Mouse (Mus musculus): ENCODE measurements around the gene Lbx2. TPM values are rescaled to one million over a fixed set of nuclear protein-coding genes. Genes with fewer than 3 reads are reported as not detected.

The Lbx2 gene
- polyA plus RNA-seq, 1 experiment from 2014 or later = 8.3 TPM

DNA sequence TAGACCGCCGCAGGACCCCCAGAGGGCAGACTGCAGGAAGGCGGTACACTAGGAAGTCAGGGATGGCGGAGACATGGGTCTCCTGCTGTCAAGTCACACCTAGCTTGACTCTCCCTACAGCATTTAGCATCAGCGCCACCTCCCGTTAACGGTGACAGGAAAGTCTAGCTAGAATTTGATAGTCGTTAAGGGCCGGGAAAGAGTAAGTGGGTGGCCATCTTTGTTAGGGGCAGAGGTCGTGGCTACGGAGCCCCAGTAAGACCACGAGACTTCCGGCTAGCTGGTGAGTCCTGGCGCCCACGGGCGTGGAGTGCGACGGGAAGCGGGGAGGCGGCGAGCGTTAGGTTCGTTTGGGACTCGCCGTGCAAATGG lies 15.1 kb downstream of the Lbx2 start, which contains the start of the genes Ccdc142 and Gm42688:
Gene Ccdc142, plus strand, starts transcription at position 286 of the 372 bp plus-strand sequence.
Gene Gm42688, plus strand, starts transcription at position 302 of the 372 bp plus-strand sequence.
- H3K27ac ChIP-seq (ENCODE audit: low read depth, low read length) = peak within 1 kb of the TSS; percentile 12; the same call in 1 of the 2 replicates
- peak within 1 kb of the TSS; percentile 99 for H3K4me2 ChIP-seq (replicated peaks; ENCODE audit: low read depth, low read length)
- peak within 1 kb of the TSS; percentile 49 for H3K4me3 ChIP-seq (ENCODE audit: low read length)
- ATAC-seq (ENCODE audit: low FRiP score, low TSS enrichment) = peak; percentile 86
- under 1% methylated on average over 25 of the region's 25 CpGs for WGBS
- H3K4me1 ChIP-seq (ENCODE audit: control insufficient read depth, insufficient read depth, low read length) = peaks cover 11% of the 10 kb centered on the region
- H3K36me3 ChIP-seq (ENCODE audit: control insufficient read depth, insufficient read depth, low read length) = no peaks in the 10 kb centered on the region
- H3K27me3 ChIP-seq (ENCODE audit: control insufficient read depth, insufficient read depth, low read length) = no peaks in the 10 kb centered on the region
- H3K9ac ChIP-seq (ENCODE audit: low read depth, low read length) = peak within 1 kb of the TSS; percentile 64
- no peaks in the 10 kb centered on the region for H3K9me3 ChIP-seq (ENCODE audit: control insufficient read depth, low read length)

DNA sequence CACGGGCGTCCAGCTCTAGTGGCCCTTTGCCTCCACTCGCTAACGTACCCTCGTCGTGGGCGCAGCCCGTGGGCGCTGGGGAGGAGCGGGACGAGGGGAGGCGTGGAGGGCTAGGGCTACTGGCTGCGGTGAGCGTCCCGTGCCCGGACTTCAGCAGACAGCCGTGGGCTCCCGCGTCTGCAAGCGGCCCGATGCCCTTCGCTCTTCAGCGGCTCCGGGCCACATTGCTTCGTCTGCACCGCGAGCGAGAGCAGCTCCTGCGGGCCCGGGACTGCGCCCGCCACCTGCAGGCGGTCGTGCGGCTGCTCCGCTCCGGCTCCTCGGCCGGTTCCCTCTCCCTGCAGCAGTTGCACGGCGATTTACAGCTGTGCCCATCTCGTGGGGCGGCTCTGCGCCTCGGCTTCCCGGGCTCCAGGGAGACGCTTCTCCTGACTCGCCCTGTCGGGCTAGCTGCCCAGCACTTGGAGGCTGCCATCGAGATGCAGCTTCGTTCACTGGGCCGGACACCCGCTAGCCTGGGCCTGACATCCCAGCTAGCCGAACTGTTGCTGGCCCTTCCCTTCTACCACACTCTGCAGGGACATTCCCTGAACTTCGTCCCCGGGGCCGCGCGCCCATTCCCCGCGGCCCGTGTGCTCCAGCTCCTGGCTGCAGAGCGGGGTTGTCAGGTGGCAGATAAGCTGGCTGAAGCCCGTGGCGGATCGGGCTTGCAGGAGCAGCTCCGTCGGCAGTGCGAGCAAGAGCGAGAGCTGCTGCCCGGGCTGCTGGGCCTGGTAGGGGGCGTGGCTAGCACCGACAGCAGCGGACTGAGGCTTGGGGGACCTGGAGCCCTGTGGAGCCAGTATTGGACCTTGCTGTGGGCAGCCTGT lies 15.8 kb downstream of the Lbx2 start:
- WGBS = under 1% methylated on average over 73 of the region's 74 CpGs
- H3K27me3 ChIP-seq (ENCODE audit: control insufficient read depth, insufficient read depth, low read length) = no peaks in the 10 kb centered on the region
- no peaks in the 10 kb centered on the region for H3K36me3 ChIP-seq (ENCODE audit: control insufficient read depth, insufficient read depth, low read length)
- H3K9me3 ChIP-seq (ENCODE audit: control insufficient read depth, low read length) = no peaks in the 10 kb centered on the region
- peak; percentile 80 for ATAC-seq (ENCODE audit: low FRiP score, low TSS enrichment)
- peak overlapping the region; percentile 49 for H3K4me3 ChIP-seq (ENCODE audit: low read length)
- peak overlapping the region; percentile 99 for H3K4me2 ChIP-seq (replicated peaks; ENCODE audit: low read depth, low read length)
- peaks cover 11% of the 10 kb centered on the region for H3K4me1 ChIP-seq (ENCODE audit: control insufficient read depth, insufficient read depth, low read length)
- H3K9ac ChIP-seq (ENCODE audit: low read depth, low read length) = peak overlapping the region; percentile 64
- peak overlapping the region; percentile 12; the same call in 1 of the 2 replicates for H3K27ac ChIP-seq (ENCODE audit: low read depth, low read length)

DNA sequence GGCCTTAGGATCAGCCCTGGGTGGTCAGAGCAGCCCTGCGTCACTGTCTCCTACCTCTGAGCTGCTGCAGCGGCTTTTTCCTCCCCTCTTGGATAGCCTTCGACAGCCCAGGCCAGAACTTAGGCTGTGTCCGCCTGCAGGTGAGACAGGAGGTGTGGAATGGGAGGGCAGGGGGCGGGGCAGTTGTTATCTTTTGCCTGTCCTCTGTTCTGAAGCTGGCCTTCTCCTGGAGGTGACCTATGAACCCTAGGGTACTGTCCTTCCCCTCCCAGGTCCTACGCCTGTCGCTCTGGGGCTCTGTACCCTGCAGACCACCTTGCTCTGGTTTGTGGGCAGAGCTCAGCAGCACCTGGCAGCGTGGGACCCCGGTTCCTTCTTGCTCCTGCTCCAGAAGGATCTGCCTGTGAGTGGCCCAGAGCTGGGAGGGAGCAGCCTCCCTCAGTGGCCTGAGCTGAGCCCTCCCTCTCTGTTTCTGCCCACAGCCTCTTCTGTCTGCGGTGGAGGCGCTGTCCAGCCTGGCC lies 17.0 kb downstream of the Lbx2 start:
- H3K27ac ChIP-seq (ENCODE audit: low read depth, low read length) = no peak overlapping the region
- 48% methylated on average over 11 of the region's 11 CpGs for WGBS
- no peak for ATAC-seq (ENCODE audit: low FRiP score, low TSS enrichment)
- peaks cover 11% of the 10 kb centered on the region for H3K4me1 ChIP-seq (ENCODE audit: control insufficient read depth, insufficient read depth, low read length)
- no peaks in the 10 kb centered on the region for H3K9me3 ChIP-seq (ENCODE audit: control insufficient read depth, low read length)
- H3K36me3 ChIP-seq (ENCODE audit: control insufficient read depth, insufficient read depth, low read length) = no peaks in the 10 kb centered on the region
- H3K9ac ChIP-seq (ENCODE audit: low read depth, low read length) = no peak overlapping the region; the same call in 1 of the 2 replicates
- no peaks in the 10 kb centered on the region for H3K27me3 ChIP-seq (ENCODE audit: control insufficient read depth, insufficient read depth, low read length)
- no peak overlapping the region; the same call in 1 of the 2 replicates for H3K4me2 ChIP-seq (replicated peaks; ENCODE audit: low read depth, low read length)
- H3K4me3 ChIP-seq (ENCODE audit: low read length) = no peak overlapping the region

- Histone ChIP-seq H3K4me3 (ENCODE audit: low read length) (no peak overlapping the region), H3K4me2 (replicated peaks; ENCODE audit: low read depth, low read length) (no peak overlapping the region), H3K36me3 (ENCODE audit: control insufficient read depth, insufficient read depth, low read length) (no peaks in the 10 kb centered on the region), H3K27me3 (ENCODE audit: control insufficient read depth, insufficient read depth, low read length) (no peaks in the 10 kb centered on the region), H3K9ac (ENCODE audit: low read depth, low read length) (no peak overlapping the region), H3K4me1 (ENCODE audit: control insufficient read depth, insufficient read depth, low read length) (peaks cover 15% of the 10 kb centered on the region), H3K27ac (ENCODE audit: low read depth, low read length) (no peak overlapping the region), H3K9me3 (ENCODE audit: control insufficient read depth, low read length) (no peaks in the 10 kb centered on the region)
- no peak for ATAC-seq (ENCODE audit: low FRiP score, low TSS enrichment)
- 73% methylated on average over 4 of the region's 4 CpGs for WGBS
Observed at GRCm38 (mm10) chr6:83104158-83104557, 18.0 kb downstream of the Lbx2 start.

- WGBS = 40% methylated on average over 13 of the region's 13 CpGs
- ATAC-seq (ENCODE audit: low FRiP score, low TSS enrichment) = peak; percentile 28; the same call in 1 of the 2 replicates
- Histone ChIP-seq H3K4me1 (ENCODE audit: control insufficient read depth, insufficient read depth, low read length) (peaks cover 16% of the 10 kb centered on the region), H3K9me3 (ENCODE audit: control insufficient read depth, low read length) (no peaks in the 10 kb centered on the region), H3K4me2 (replicated peaks; ENCODE audit: low read depth, low read length) (peak overlapping the region; percentile 79), H3K27me3 (ENCODE audit: control insufficient read depth, insufficient read depth, low read length) (no peaks in the 10 kb centered on the region), H3K36me3 (ENCODE audit: control insufficient read depth, insufficient read depth, low read length) (peaks cover 8% of the 10 kb centered on the region; the same call in 1 of the 2 replicates), H3K27ac (ENCODE audit: low read depth, low read length) (no peak overlapping the region; the same call in 1 of the 2 replicates), H3K9ac (ENCODE audit: low read depth, low read length) (no peak overlapping the region; the same call in 1 of the 2 replicates), H3K4me3 (ENCODE audit: low read length) (peak overlapping the region; percentile 93)
Observed at GRCm38 (mm10) chr6:83107566-83108400, 21.6 kb downstream of the Lbx2 start.

DNA sequence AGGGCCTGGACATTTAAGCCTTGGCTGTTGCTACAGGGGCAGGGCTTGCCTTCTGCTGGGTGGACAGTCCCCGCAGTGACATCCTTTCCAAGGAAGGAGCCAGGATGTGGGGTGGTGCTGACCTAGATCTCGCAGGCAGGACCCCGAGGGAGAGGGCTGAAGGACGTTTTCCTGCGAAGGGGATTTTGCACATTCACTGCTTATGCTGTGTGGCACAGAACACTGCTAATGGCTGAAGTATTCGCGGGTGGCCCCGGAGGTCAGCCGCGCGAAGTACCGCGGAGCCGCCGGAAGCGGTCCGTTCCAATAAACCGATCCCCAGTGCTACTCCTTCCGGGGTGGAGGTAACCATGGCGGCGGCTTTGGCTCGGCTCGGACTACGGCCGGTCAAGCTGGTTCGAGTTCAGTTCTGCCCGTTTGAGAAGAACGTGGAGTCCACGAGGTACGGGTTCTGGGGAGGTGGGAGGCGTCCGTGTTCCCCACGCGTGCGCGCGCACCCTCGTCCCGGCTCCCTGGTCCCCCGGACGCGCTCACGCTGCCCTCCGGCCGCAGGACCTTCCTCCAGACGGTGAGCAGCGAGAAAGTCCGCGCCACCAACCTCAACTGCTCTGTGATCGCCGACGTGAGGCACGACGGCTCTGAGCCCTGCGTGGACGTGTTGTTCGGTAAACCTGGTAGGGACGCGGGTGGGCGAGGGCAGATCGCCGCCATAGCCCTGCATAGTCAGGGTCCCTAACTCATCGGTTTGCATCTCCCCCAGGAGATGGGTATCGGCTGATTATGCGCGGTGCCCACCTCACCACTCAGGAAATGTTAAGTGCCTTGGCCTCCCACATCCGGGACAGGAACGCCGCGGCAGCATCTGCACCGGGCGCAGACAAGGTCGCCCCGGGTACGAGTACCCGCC lies 22.8 kb downstream of the Lbx2 start, which contains the start of gene Mrpl53:
Gene Mrpl53, plus strand, starts transcription at position 279 of the 907 bp plus-strand sequence.
- Histone ChIP-seq H3K36me3 (ENCODE audit: control insufficient read depth, insufficient read depth, low read length) (peaks cover 8% of the 10 kb centered on the region; the same call in 1 of the 2 replicates), H3K27me3 (ENCODE audit: control insufficient read depth, insufficient read depth, low read length) (no peaks in the 10 kb centered on the region), H3K9me3 (ENCODE audit: control insufficient read depth, low read length) (no peaks in the 10 kb centered on the region), H3K4me3 (ENCODE audit: low read length) (peak within 1 kb of the TSS; percentile 93), H3K9ac (ENCODE audit: low read depth, low read length) (peak within 1 kb of the TSS; percentile 93), H3K27ac (ENCODE audit: low read depth, low read length) (peak within 1 kb of the TSS; percentile 82), H3K4me2 (replicated peaks; ENCODE audit: low read depth, low read length) (peak within 1 kb of the TSS; percentile 79), H3K4me1 (ENCODE audit: control insufficient read depth, insufficient read depth, low read length) (peaks cover 12% of the 10 kb centered on the region)
- WGBS = under 1% methylated on average over 66 of the region's 76 CpGs
- peak; percentile 90 for ATAC-seq (ENCODE audit: low FRiP score, low TSS enrichment)

- Histone ChIP-seq H3K9me3 (ENCODE audit: control insufficient read depth, low read length) (no peaks in the 10 kb centered on the region), H3K4me3 (ENCODE audit: low read length) (no peak overlapping the region), H3K36me3 (ENCODE audit: control insufficient read depth, insufficient read depth, low read length) (peaks cover 8% of the 10 kb centered on the region; the same call in 1 of the 2 replicates), H3K4me2 (replicated peaks; ENCODE audit: low read depth, low read length) (no peak overlapping the region), H3K9ac (ENCODE audit: low read depth, low read length) (no peak overlapping the region), H3K27me3 (ENCODE audit: control insufficient read depth, insufficient read depth, low read length) (no peaks in the 10 kb centered on the region), H3K4me1 (ENCODE audit: control insufficient read depth, insufficient read depth, low read length) (peaks cover 21% of the 10 kb centered on the region), H3K27ac (ENCODE audit: low read depth, low read length) (no peak overlapping the region)
- 91% methylated on average over 4 of the region's 4 CpGs for WGBS
- ATAC-seq (ENCODE audit: low FRiP score, low TSS enrichment) = no peak
Observed at GRCm38 (mm10) chr6:83111510-83112136, 25.5 kb downstream of the Lbx2 start.

All from kidney, embryonic 14.5 days (tissue).